Mouse (Mus musculus) layer of hippocampus, postnatal 36 days (tissue): ENCODE data around the gene Nebl. TPM values are rescaled to one million over a fixed set of nuclear protein-coding genes. Genes with fewer than 3 reads are reported as not detected.
A peak's percentile ranks its signal among the peaks of the same experiment; 100 is the strongest.
"Not testable (repeated sequence)": the region's sequence is repeated elsewhere in the genome, so short reads cannot be mapped to it uniquely, and the experiment has no call there.

Source experiments
- DNase-seq, 2 experiments: peaks; one replicate each; pipeline ENCODE4 v3.0.0; 2022
- microRNA-seq, 2 experiments: library from miRNA; unstranded; fragments of <30 nt; microRNA quantifications; one replicate each; pipeline ENCODE4 v1.2.0; 2021
- total RNA-seq, 2 experiments: library from RNA; stranded (reverse); gene quantifications; 2 replicates each; pipeline ENCODE4 v1.2.3; 2021

Nebl gene
- total RNA-seq, 2 experiments from 2014 or later: 129 to 165 TPM

- DNase-seq: no peak
Observed at GRCm38 (mm10) chr2:17396235-17396634, 335.0 kb downstream of the Nebl start.

GRCm38 (mm10) chr2:17391389-17391788 lies 339.9 kb downstream of the Nebl start:
- no peak for DNase-seq

GRCm38 (mm10) chr2:17390513-17391200 lies 340.6 kb downstream of the Nebl start:
- no peak for DNase-seq

GRCm38 (mm10) chr2:17389886-17390285 lies 341.4 kb downstream of the Nebl start:
- DNase-seq: no peak

- no peak for DNase-seq
Observed at GRCm38 (mm10) chr2:17389379-17389778, 341.9 kb downstream of the Nebl start.

DNA sequence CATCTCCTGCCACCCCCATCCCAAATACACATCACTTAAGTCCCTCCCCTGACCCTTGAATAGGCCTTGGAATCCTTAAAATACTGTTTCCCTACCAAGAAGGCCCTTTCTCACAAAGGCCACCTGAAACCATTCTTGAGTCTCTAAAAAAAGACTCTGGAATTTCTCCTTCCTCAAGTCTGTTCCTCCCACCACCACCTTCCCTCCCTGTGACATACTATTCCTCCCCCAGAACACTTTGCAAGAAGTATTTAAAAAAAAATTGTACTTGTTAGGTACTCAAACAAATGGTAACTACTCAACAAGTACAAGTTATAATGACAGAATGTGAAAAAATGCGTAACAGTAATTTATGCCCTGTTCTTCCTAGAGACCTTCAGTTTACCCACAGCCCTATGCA lies 349.0 kb downstream of the Nebl start:
- no peak for DNase-seq

GRCm38 (mm10) chr2:17375916-17376315 lies 355.3 kb downstream of the Nebl start:
- DNase-seq: no peak

DNA sequence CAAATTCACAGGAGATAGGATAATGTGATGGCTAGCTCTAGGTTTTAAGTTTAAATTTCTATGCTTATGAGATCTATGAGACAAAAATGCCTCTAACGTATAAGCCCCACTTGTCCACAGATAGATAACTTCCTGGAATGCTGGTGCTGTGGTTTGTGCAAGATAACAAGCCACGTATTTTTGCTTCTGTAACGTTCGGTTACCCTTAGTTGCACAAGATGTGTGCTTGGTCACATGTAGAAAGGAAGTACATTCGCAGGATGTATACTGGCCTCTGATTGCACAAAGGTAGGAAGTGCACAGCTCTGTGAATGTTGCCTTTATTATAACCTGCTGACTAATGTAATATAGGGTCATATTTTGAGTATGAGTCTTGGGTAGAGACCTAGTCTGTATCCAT lies 365.6 kb downstream of the Nebl start:
- DNase-seq: no peak

GRCm38 (mm10) chr2:17364971-17365548 lies 366.2 kb downstream of the Nebl start:
- DNase-seq: no peak

DNA sequence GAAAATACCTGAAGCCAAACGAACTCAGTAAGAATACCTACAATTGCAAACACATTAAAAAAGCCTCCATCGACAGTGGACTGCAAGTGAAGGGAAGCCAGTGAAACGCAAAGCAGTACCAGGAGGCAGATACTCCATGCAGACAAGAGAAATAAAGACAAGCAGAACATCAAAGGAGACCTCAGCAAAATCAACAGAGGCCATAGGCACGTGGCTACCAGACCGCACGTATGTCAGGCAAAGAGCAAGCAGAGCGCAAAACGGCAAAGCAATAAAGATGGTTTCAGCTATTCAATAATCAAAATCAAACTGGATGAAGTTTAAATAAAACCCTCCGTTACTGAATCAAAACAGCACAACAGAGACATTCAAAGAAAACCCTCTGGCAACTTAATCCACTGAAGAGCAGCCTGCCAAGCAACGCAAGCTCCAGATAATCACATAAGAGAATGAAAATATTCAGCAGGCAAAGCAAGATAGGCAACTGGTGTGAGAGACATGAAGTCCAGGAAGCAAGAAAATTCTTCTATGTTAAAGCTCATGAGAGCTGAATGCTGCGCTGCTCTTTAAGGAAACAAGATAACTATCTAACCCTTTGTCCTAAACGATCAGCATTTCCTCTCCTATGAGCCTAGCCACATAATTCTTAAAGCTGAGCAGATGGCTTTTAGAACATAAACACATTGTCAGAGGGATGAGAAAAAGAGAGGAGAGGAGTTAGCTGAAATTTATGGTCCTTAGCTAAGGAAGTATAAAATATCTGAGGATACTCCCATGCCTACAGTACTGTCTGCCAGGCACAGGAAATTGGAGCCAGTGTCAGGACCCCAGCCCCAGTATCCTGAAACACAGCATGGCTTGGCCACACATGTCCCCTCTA lies 367.7 kb downstream of the Nebl start:
- no peak for DNase-seq

- DNase-seq: no peak
Observed at GRCm38 (mm10) chr2:17362181-17362580, 369.1 kb downstream of the Nebl start.

DNA sequence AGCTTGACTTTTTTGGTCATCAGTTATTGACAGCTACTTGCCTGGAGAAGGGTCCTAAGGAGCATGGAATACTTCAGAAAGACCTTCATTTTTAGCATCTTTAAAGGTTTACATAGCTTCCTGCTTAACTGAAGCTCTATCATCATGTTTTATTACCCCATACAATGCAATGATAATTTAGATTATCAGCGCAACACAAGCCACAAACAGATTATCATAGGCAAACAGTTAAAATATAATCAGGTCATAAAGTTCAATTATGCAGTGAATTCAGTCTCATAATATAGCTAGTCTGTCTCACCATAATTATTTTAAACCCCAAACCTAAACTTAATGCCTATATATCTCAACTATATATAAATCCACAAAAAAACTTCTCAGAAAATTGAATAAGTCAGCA lies 386.6 kb downstream of the Nebl start:
- DNase-seq: no peak

DNA sequence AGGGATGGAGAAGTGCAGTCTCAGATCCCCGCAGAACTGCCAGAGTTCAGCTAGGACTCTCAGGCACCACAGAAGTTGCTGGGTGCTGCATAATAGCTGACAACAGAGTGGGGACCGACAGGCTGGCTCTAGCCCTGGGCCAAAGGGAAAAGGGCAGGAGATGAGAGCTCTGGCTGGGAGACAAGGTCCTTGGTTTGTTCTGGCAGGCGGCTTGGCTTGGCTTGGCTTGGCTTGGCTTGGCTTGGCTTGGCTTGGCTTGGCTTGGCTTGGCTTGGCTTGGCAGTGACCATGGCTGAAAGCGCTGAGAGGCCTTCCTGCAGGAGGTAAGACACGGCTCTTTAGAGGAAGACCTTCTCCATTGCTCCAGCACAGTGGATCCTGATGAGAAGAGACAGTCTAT lies 395.8 kb downstream of the Nebl start:
- peak; percentile 12 to 37 for DNase-seq

- no peak for DNase-seq
Observed at GRCm38 (mm10) chr2:17326590-17326989, 404.7 kb downstream of the Nebl start.

GRCm38 (mm10) chr2:17316850-17317249 lies 414.4 kb downstream of the Nebl start:
- DNase-seq: no peak

DNA sequence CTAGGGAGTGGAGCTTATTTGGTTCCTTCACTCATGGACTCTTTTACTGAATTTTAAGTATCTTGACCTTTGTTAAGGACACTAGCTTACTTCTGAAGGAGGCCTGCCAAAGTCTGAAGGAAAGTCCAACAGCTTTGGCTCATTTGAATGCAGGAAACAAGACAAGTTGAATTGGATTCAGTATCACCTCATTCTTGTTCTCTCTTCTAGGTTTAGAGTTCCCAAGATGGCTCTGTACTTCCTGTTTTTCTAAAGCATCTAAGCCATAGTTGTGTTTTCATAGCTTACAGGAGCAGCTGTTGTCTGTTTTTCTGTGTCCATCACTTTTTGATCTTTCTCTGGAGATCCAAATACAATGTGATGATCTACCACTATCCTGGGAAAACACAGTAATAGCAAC lies 429.9 kb downstream of the Nebl start:
- no peak for DNase-seq

DNA sequence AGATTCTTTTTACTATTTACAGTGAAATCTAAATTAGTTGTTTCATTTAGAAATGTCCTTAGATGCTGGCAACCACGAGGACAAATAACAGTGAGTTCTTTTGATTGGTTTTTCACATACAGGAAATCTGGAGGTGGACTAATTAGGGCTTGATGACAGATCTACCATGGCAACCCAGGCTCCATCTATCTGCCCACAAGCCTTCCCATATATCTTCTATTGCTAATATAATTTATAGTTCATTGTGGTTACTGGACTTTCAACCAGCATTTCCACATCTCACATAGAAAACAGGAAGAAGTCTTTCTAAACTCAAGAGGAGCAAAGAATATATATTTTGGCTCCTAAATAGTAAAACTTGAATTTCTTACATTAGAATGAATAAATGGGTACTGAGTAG lies 433.8 kb downstream of the Nebl start:
- no peak for DNase-seq

GRCm38 (mm10) chr2:17295257-17295656 lies 436.0 kb downstream of the Nebl start:
- not testable (repeated sequence) for DNase-seq

Small RNA genes lying within 50 kb of the gene (microRNA-seq; reads per million reads assigned to microRNA genes)
- 0 reads per million in 2 experiments for gene Mir6419
